Mouse (Mus musculus) liver, adult 2 months (tissue): ENCODE data around the gene Clip2.

Source experiments
- CTCF ChIP-seq: fragments of 200-500 bp; IDR thresholded peaks from 2 replicates; pipeline ENCODE4 v1.5.1; 2011; ENCODE audit warnings: low read depth, low read length, control low read depth
- POLR2A ChIP-seq: fragments of 200-500 bp; IDR thresholded peaks from 2 replicates; pipeline ENCODE4 v1.6.1; 2011; ENCODE audit warnings: low read length, control low read depth; ENCODE audit not compliant: insufficient read depth; ENCODE audit errors: extremely low read depth

- no peak for TF ChIP-seq CTCF
- TF ChIP-seq POLR2A: no peak
Observed at GRCm38 (mm10) chr5:134577534-134577933, 25.3 kb upstream of the Clip2 start.
